Mouse (Mus musculus) C2C12 (cell line): Measurements from ENCODE around the gene Myo9a.

ENCODE experiments used
- CEBPB ChIP-seq: IDR thresholded peaks from one replicate; pipeline ENCODE4 v1.6.1; 2011; ENCODE audit warnings: low read depth, mild to moderate bottlenecking, control low read depth, moderate library complexity
- CTCF ChIP-seq: IDR thresholded peaks from one replicate; pipeline ENCODE4 v1.5.1; 2011; ENCODE audit not compliant: control insufficient read depth, insufficient read depth, insufficient read length
- FOSL1 ChIP-seq: IDR thresholded peaks from one replicate; pipeline ENCODE4 v1.8.0; 2011; ENCODE audit warnings: mild to moderate bottlenecking, low read length; ENCODE audit not compliant: poor library complexity, insufficient read depth, severe bottlenecking
- MAX ChIP-seq: IDR thresholded peaks from one replicate; pipeline ENCODE4 v1.6.1; 2011; ENCODE audit warnings: mild to moderate bottlenecking, control low read depth
- MYOD1 ChIP-seq: IDR thresholded peaks from one replicate; pipeline ENCODE4 v1.6.1; 2011; ENCODE audit warnings: low read depth; ENCODE audit not compliant: control insufficient read depth, insufficient read length
- MYOG ChIP-seq: IDR thresholded peaks from one replicate; pipeline ENCODE4 v1.6.1; 2011; ENCODE audit not compliant: control insufficient read depth, insufficient read length; ENCODE audit errors: extremely low read depth
- USF1 ChIP-seq: IDR thresholded peaks from one replicate; pipeline ENCODE4 v1.6.1; 2011; ENCODE audit warnings: low read depth, mild to moderate bottlenecking, control low read depth, moderate library complexity

- no peak for TF ChIP-seq CTCF
- TF ChIP-seq USF1: no peak
- TF ChIP-seq MYOG: no peak
- no peak for TF ChIP-seq MAX
- TF ChIP-seq MYOD1: no peak
- no peak for TF ChIP-seq CEBPB
- no peak for TF ChIP-seq FOSL1
Observed at GRCm38 (mm10) chr9:59965046-59965445, 214.3 kb downstream of the Myo9a start.
